Mouse (Mus musculus): ENCODE results near the gene Zfp322a.

- TF ChIP-seq CTCF (IDR thresholded peaks at IDR 0.05; ENCODE audit: borderline replicate concordance, insufficient read depth, low read depth, low read length), result no peak
- no peak for TF ChIP-seq POLR2A (IDR thresholded peaks at IDR 0.05; ENCODE audit: borderline replicate concordance, insufficient read depth, low read length)
Observed at GRCm38 (mm10) chr13:23370075-23370474, 1.1 kb upstream of the Zfp322a start.
